Mouse (Mus musculus) hindbrain, embryonic 14.5 days (tissue): Measurements from ENCODE around the gene Rubcn. TPM values are rescaled to one million over a fixed set of nuclear protein-coding genes. Genes with fewer than 3 reads are reported as not detected.

Experiments
- polyA plus RNA-seq: library from polyadenylated mRNA; unstranded; fragments of >200 nt; fragmentation: Nextera tagmentation; extraction: Ambion mirVana; gene quantifications from 2 replicates; pipeline ENCODE4 v1.2.1, GENCODE M21; 2014

The Rubcn gene
- polyA plus RNA-seq, 1 experiment from 2014 or later, result 34.2 TPM

Other genes starting within 250 kb of the Rubcn start
- gene Tnk2, start 233.9 kb downstream of the Rubcn start, polyA plus RNA-seq, result 17.4 and 20.0 TPM in 2 replicates
- gene Muc4, start 141.9 kb downstream of the Rubcn start, polyA plus RNA-seq, result not detected in 2 replicates
- not detected in 2 replicates for gene Muc20, start 80.3 kb downstream of the Rubcn start, polyA plus RNA-seq
- not detected in 2 replicates for gene Smbd1, start 67.3 kb downstream of the Rubcn start, polyA plus RNA-seq
- gene Fyttd1, start 266 bp downstream of the Rubcn start, polyA plus RNA-seq, result 143 and 167 TPM in 2 replicates
- 46.5 and 53.0 TPM in 2 replicates for gene Lrch3, start 36.3 kb upstream of the Rubcn start, polyA plus RNA-seq
- 6.5 and 7.7 TPM in 2 replicates for gene Iqcg, start 178.5 kb upstream of the Rubcn start, polyA plus RNA-seq
- gene Rpl35a, start 178.7 kb upstream of the Rubcn start, polyA plus RNA-seq, result 450 and 532 TPM in 2 replicates
- 3.8 and 4.5 TPM in 2 replicates for gene Lmln, start 184.8 kb upstream of the Rubcn start, polyA plus RNA-seq